Mouse (Mus musculus) layer of hippocampus, adult 9-10 months (tissue): ENCODE measurements around the gene Olfr319.
"Not testable (repeated sequence)": the region's sequence is repeated elsewhere in the genome, so short reads cannot be mapped to it uniquely, and the experiment has no call there.

ENCODE experiments used
- DNase-seq: peaks from one replicate; pipeline ENCODE4 v3.0.0; 2022; ENCODE audit warnings: low spot score

Gene Olfr319

DNA sequence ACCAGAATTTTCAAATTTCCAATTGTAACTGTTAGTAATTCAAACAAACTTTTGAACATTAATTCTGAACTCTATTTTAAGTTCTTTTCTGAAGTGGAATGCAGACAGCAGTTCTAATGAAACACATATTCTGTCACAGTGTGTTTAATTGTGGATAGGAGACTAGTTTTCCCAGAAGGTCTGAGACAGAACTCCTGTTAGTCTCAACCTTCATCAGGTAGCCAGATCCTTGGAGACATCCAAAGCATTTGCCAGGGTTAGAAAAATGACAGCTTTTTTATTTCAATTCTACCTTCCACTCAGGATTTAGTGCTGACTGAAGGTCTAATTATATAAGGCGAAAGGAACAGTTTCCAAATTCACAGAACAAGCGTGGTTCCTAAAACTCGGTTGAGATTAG lies at the start of gene Olfr319:
Gene Olfr319 (plus strand): TSS at position 301 of the 400 bp plus-strand sequence.
- no peak for DNase-seq

DNA sequence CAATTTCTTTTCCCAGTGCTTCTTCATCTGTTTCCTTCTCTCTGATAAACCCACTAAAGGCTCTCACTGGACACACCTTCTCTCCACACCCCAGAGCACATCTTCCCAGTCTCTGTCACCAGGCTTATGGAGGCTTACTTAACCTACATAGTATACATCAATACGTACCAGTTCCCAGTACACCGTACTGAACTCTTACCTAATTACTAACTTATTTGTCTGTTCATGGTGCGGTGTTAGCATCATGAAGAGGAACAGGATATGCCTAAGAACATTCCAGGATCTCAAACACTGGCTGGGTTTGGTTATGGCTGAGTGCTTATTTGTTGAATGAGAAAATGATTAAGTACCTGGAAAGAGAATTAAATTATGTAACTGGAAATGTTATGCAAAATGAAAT lies 43.8 kb upstream of the Olfr319 start:
- DNase-seq: no peak

DNA sequence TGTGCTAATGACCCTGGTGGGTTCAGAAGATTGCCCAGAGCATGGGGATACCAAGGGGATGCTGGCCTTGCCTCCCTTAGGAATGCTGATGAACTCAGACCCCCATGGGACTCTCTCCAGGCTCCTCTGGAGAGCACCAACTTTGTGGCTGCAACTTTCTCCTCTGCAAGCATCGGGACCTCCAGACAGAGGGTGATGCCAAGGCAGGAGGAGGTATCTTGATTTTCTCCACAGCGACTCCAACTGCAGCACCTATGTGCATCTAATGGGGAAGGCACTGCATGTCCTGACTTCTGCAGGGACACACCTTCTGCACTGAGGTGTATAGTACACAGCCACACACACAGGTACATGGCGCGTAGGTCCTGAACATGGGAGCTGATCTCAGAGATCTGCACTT lies 40.4 kb upstream of the Olfr319 start, which contains the start of gene Olfr322:
Gene Olfr322 (plus strand): TSS at position 187 of the 400 bp plus-strand sequence.
- DNase-seq: no peak

DNA sequence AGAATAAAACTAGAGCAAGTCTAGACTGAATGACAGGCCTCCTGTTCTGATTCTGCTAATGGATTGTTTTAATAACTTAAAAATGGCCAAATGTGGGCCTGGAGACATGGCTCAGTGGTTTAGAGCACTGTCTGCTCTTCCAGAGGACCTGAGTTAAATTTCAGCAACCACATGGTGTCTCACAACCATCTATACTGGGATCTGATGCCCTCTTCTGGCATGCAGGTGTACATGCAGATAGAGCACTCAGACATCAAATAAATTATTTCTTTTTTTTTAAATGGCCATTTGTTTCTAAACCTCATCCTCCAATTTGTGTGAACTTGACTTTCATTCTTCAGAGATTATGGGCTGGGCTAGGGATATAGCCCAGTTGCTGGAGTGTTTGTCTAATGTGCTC lies 29.7 kb upstream of the Olfr319 start:
- DNase-seq: no peak

DNA sequence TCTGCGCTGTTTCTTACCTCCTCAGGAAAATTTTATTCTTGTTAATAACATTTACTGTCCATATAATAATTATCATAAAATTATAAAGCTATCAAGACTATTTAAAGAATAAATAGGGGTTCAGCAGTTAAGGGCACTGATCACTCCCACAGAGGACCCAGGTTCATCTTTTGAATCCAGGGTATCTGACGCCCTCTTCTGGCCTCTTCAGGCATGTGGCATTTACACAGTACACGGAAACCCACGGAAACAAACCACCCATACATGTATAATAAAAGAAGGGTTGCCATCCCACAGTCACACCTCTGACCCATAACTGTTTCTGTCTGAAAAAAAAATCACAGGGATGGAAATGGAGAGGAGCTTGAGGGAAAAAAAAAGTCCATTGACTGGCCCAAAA lies 27.1 kb upstream of the Olfr319 start:
- no peak for DNase-seq

DNA sequence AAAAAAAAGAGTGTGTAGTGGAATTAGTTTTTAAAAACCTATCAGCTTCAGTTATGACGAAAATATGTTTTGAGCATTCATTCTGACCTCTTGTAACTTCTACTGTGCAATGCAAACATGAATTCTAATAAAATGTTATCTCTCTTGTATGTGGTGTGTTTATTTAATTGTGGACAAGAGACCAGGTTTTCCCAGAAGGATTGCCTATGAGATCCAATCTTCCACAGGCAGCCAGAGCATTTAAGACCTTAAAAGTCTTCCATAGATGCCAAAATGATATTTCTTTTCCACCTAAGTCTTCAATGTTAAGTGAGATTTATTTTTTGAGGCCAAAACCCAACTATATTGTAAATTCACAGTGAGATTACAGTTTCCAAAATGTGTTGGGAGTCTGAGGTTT lies 18.2 kb upstream of the Olfr319 start, which contains the start of gene Olfr320:
Gene Olfr320 (plus strand): TSS at position 301 of the 400 bp plus-strand sequence.
- DNase-seq: no peak

DNA sequence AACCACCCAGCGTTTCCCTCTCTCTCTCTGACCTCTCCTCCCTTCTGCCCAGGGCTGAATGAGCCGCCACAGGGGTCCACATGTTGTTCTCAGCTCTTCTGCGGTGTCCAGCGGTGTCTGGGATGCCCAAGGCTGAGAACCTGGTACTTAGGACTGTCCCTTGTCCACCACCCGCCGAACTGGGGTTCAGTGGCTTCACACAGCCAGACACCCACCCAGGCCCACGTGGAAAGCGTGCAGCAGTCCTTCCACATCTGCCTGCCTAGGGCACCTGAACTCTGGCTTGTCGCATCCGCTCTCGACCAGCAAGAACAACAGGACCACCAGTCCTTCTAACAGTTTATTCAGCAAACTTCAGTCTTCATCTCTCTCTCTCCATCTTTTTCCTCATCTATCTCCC lies 10.1 kb downstream of the Olfr319 start:
- DNase-seq: no peak

DNA sequence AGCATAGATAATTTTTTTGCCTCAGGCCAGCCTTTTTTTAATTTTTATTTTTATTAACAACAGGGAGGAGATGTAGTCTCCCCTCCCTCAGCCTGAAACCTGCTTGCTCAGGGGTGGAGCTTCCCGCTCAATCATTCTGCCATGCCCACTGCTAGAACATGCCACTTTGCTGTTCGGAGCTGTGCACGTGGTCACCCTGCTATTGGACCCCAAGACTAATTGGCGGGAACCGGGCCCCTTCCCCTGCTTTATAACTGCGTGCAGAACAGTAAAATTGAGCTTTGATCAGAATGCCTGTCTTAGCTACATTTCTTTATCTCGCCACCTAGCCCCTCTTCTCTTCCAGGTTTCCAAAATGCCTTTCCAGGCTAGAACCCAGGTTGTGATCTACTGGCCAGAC lies 18.8 kb downstream of the Olfr319 start:
- DNase-seq: not testable (repeated sequence)

DNA sequence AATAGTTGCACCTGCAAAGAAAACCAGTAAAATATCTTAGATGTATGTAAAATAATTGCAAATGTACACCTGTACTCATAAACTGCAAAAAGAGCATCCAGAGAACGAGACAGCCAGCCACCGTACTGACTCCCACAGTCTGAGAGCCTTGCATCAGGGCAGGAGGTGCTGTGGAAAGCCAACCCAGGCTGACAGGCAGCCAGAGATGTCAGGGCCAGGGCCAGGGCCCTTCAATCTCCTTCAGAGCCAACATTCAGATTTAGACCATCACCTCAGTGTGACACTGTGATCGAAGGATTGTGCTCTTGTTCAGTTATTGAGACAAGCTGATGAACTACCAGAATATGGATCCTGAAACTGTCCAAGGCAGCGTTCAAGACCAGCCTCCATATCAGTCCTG lies 20.7 kb downstream of the Olfr319 start:
- DNase-seq: no peak

DNA sequence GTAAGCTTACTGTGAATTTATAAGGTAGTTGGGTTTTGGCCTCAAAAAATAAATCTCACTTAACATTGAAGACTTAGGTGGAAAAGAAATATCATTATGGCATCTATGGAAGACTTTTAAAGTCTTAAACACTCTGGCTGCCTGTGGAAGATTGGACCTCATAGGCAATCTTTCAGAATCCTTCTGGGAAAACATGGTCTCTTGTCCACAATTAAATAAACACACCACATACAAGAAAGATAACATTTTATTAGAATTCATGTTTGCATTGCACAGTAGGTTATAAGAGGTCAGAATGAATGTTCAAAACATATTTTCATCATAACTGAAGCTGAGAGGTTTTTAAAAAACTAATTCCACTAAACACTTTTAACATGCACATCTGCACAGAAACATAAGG lies 25.0 kb downstream of the Olfr319 start, which contains the start of gene Olfr318:
Gene Olfr318 (minus strand): TSS at position 101 of the 400 bp plus-strand sequence.
- DNase-seq: no peak

DNA sequence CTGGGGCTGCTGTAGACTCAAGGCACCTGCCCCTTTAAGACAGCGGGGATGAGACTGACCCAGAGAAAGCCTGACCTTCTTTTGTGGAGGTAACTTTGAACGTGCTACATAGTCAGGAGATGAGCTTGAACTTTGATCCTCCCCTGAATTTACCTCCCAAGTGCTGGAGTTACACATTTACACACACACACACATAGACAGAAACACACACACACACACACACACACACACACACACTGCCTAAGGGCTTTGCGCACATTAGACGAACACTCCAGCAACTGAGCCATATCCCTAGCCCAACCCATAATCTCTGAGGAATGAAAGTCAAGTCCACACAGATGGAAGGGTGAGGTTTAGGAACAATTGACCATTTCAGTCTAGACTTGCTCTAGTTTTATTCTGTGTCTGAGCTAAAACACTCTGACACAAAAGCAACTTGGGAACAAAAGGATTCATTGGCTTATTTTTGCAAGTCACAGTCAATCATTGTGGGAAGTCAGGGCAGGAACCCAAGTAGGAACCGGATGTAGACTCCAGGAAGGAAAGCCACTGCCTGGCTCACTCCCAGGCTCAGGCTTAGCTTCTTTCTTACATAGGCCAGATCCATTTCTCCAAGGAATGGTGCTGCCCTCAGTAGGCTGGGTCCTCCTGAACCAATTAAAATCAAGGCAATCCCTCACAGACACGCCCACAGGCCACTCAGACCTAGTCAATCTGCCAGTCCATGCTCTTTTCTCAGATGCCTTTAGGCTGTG lies 29.1 kb downstream of the Olfr319 start:
- not testable (repeated sequence) for DNase-seq

DNA sequence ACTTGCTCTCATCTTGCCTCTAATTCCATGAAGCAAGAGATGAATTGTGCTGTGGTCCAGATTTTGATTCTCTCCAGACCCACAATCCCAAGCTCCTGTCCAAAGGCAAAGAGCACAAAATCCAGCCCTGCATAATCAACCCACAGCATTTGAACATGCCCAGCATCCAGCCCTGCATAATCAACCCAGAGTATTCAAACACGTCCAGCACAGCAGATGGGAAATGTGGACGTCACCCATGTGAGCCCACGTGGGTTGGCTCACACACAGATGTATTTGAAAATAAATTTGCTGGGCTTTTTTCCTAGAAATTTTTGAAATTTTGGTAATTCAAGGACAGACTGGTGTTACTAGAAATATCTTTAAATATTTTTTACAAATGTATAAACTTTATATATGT lies 34.4 kb downstream of the Olfr319 start:
- DNase-seq: peak; percentile 38

DNA sequence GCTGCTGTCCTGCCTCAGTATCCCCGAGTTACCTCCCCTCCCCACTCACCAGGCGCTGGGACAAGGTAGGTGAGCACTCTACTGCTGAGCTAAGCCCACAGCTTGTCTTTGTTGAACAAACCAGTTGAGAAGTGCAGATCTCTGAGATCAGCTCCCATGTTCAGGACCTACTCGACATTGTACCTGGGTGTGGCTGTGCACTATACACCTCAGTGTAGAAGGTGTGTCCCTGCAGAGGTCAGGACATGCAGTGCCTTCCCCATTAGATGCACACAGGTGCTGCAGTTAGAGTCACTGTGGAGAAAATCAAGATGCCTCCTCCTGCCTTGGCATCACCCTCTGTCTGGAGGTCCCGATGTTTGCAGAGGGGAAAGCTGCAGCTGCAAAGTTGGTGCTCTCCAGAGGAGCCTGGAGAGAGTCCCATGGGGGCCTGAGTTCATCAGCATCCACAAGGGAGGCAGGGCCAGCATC lies 39.9 kb downstream of the Olfr319 start, which contains the start of gene Olfr317:
Gene Olfr317 (minus strand): TSS at position 421 of the 471 bp plus-strand sequence.
- no peak for DNase-seq

DNA sequence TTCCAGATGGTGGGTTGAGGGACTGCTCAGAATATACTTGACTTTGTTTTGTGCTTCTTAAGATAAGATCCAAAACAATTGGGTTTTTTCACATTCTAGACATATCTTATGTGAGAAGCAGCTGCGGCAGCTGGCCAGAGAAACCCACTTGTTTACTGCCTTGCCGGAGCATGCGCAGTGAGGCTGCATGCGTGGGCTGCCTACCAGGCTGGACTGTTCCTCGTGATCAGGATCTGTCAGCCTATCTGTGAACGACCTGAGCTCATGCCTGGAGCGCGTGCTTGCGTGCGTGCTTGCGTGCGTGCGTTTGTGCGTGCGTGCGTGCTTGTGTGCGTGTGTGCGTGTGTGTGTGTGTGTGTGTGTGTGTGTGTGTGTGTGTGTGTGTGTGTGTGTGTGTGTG lies 52.1 kb downstream of the Olfr319 start:
- peak; percentile 6 for DNase-seq

DNA sequence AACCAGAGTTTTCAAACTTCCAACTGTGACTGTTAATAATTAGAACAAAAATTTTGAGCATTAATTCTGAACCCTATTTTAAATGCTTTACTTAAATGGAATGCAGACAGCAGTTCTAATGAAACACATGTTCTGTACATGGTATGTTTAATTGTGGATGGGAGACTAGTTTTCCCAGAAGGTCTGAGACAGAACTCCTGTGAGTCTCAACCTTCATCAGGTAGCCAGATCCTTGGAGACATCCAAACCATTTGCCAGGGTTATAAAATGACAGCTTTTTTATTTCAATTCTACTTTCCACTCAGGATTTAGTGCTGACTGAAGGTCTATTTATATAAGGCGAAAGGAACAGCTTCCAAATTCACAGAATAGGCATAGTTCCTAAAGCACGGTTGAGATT lies 53.5 kb downstream of the Olfr319 start, which contains the start of gene Olfr316:
Gene Olfr316 (plus strand): TSS at position 301 of the 400 bp plus-strand sequence.
- DNase-seq: no peak
